Mouse (Mus musculus) erythroblast, embryonic 14.5 days (primary cell): Measurements from ENCODE around the gene Dusp11.

Experiments
- GATA1 ChIP-seq: IDR thresholded peaks from 2 replicates; pipeline ENCODE4 v1.6.1; 2012; ENCODE audit warnings: low read length, inconsistent platforms, mixed read lengths
- TAL1 ChIP-seq: IDR thresholded peaks from 3 replicates; pipeline ENCODE4 v1.6.1; 2012; ENCODE audit warnings: low read length, inconsistent platforms, mixed read lengths

DNA sequence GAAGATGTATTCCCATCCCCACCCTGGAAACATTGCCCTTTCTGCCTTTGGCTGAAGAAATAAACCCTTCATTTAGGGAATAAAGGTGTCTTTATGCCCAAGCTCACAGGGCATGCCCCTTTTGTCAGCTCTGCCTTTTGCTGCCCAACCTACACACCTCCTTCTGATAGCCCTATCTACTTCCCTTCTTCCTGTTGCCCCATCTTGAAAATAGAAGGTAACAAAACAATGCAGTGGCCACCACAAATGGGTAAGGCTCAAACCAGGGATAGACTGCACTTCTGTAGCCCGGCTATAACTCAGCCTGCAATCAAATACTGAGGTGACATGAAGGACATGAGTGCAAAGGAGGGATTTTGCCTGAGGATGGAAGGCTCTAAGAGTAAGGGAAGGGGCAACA lies 14.3 kb upstream of the Dusp11 start:
- no peak for TF ChIP-seq GATA1
- TF ChIP-seq TAL1 = no peak
